Mouse (Mus musculus): ENCODE data around the gene BC147527.
"Not testable (repeated sequence)": the region's sequence is repeated elsewhere in the genome, so short reads cannot be mapped to it uniquely, and the experiment has no call there.

Gene BC147527

DNA sequence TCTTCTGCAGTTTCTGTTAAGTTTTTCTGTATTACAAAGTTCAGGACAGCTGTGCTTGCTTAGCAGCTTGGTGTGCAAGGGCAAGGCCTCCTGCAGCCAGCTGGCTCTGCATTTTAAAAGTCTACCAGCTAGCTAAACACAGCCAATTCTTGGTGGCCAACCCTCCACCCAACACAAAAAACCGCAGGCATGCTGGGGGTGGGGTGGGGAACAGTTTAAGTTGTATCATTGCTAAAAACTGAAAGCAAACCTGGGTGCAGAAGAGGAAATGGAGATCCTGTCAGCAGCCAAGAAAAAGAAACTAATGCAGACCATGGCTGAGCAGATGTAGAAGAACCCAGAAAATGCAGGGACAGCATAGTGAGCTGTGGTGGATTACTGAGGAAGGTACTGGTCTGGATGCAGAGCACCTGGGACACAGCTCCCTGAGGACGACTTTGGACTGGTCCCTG is at the start of gene BC147527:
TSS of gene BC147527 (plus strand) at position 402 of the 452 bp plus-strand sequence.
- no peak for DNase-seq (ENCODE audit: low spot score)

DNA sequence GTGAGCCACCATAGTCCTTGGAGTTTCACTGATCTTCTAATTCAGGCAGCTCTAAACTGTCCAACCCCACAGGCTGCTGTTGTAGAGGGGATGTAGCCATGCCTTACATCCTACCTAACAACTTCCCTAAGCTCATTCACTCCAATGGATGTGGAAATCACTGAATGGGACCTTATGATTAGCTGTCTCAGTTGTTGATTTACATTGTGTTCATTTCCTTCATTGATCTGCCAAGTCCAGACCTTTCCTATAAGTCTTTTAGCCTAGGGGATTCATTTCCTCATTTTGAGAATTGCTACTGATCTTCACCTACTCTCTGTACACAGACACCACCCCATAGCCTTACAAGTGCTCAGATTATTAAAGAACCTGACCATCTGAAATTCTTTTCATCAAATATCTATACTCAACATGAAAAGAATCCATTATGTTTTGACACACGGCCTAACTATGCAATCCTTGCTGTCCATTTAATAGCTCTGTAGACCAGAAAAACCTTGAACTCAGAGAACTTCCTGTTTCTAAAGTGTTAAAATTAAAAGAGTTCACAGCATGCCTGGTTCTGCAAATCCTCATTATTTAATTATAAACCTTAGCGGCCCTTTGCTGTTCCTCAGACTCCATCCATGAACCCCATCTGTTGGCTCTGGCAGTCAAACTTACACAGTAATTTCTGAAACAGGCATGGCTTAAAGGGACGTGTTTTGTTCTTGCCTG is 48.8 kb upstream of the BC147527 start:
- not testable (repeated sequence) for DNase-seq (ENCODE audit: low spot score)

DNA sequence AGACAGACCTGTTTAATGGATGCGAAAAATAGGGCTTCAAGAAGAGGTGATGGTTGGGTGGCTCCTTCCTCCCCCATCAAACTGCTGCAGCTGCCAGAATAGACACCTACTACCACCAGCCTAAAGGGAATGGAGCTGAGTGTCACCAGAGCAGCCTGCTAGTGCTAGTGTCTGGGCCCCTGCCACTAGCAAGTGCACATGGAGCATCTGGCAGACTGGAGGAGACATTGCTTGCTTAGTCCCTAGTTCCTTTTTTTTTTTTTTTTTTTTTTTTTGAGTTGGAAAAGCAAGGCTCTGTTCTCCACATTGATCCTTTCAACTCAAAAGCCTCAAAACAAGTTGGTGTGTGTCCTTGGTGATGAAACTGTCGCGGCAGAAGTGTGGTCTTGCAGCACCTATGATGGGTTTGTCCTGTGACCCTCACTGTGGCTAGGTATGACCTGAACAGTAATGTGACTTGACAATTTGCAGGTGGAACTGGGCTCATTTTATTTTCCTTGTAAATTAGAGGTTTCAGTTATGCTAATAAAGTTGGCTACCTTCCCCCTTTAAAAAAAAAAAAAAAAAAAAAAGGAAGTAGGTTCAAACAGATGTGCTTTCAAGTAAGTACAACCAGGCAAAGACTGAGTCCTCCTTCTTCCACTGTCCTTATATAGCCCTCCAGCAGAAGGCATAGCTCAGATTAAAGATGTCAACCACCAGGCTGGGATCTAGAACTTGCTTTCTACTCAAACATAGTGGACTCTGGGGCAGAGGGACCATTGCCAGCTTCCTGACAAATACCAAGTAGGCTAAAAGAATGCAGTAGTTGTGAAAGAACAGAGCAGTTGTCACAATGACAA is 41.2 kb upstream of the BC147527 start:
- not testable (repeated sequence) for DNase-seq (ENCODE audit: low spot score)

DNA sequence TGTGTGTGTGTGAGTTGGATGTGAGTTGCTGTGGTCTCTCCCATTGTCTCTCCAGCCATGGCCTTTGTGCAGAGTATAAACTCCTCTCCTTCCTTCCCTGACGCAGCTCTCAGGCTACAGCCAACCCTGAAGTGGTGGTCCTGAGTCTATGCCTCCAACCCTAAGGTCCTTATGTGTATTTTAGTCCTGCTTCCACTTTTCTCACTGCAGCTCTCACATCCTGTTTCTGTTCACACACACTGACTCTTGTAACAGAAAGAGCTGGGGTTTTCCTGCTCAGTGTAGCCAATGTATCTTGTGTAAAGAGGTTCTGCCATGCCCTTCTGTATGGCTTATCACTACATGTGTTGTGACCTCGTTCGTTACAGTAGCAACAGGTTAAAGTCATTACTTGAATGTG is 40.5 kb upstream of the BC147527 start:
- not testable (repeated sequence) for DNase-seq (ENCODE audit: low spot score)

DNA sequence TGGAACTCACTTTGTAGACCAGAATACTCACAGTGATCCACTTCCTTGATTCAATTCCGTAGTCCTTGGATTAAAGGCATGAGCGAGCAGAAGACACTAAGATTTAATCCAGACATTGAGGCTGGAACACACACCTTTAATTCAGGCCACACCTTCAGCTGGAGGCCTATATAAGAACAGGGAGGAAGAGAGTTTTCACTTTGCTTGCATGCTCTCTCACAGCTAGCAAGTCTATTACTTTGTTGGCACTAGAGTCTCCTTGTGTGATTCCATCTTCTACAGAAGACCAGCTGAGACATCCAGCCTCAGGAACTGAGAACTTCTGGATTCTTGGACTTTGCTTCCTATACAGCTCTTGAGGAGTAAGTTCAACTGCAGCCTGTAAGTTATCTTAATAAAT is 37.3 kb upstream of the BC147527 start, which contains the start of gene AF067061:
TSS of gene AF067061 (plus strand) at position 245 of the 400 bp plus-strand sequence.
- DNase-seq (ENCODE audit: low spot score) = not testable (repeated sequence)

DNA sequence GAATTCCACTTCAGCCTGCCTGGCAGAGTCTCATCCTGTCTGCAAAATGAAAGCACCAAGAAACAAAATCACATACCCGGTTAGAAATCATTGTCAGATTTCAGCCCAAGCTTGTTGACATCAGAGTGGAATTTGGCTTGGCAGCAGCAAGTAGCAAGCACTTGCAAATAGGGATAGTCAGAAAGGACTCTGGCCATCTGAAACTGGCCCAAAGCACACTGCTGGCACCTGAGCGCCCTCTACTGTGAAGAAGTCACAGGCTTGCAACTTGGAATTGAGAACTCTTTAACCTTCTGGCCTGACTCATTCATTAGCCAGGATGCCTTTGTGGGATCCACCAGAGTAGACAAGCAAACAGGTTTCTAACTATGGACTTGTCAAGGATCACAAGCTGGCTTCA is 22.4 kb upstream of the BC147527 start:
- DNase-seq (ENCODE audit: low spot score) = not testable (repeated sequence)

DNA sequence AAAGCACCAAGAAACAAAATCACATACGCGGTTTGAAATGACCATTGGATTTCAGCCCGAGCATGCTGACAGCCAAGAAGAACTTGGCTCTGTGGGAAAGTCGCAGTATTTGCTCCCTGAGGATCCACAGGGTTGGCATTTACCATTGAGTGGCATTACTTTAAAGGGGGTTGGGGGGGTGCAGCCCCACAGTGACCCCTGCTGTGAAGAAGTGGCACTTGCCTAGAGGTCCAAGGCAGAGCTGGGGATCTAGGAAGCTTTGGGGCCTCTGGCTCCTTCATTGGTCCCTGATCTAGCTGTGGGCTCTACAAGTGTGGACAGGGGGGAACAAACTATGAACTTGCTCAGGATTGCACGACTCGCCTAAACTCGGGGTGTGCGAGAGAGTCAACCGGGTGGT is 21.4 kb upstream of the BC147527 start:
- DNase-seq (ENCODE audit: low spot score) = no peak

DNA sequence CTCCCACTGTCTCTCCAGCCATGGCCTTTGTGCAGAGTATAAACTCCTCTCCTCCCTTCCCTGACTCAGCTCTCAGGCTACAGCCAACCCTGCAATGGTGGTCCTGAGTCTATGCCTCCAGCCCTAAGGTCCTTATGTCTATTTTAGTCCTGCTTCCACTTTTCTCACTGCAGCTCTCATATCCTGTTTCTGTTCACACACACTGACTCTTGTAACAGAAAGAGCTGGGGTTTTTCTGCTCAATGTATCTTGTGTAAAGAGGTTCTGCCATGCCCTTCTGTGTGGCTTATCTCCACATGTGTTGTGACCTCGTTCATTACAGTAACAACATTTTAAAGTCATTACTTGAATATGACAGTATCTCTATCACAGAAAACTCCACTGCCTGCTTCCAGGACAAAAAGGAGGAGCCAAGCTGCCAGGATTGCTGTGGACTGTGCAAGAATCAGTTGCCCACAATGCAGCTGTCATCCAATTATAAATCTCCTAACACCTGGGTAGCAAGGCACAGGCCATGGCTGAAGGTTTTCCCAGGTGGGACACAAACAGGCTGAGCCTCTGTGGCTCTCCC is 783 bp upstream of the BC147527 start:
- DNase-seq (ENCODE audit: low spot score) = no peak

DNA sequence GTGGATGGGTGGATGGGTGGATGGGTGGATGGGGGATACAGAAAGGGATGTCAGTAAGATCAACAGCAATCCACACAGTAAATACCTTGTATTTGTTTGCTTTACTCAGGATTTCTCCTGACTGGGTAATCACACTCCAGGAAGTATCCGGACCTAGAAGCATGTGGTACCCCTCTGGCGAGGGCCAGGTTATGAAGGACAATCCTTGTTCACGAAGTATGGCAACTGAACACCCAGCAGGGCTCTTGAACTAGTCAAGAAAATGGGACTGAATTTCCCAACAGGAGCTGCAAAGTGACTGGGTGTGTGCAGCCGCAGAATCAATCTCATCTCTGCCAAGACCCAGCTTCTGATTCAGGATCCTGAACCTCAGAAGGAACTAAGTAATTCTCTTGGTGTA is 661 bp downstream of the BC147527 start:
- DNase-seq (ENCODE audit: low spot score) = no peak

DNA sequence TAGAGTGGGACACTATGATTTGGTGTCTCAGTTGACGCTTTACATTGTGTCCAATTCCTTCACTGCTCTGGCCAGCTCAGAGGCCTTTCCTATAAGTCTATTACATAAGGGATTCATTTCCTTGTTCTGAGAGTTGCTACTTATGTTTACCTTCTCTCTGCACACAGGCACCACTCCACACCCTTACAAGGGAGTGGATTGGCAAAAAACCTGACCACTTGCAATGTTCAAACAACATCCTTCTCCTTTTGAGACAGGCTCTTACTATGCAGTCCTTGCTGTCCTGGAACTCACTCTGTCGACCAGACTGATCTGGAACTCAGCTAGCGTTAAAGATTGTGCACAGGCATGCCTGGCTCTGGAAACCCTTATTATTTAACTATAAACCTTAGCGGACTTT is 10.6 kb downstream of the BC147527 start:
- DNase-seq (ENCODE audit: low spot score) = no peak

DNA sequence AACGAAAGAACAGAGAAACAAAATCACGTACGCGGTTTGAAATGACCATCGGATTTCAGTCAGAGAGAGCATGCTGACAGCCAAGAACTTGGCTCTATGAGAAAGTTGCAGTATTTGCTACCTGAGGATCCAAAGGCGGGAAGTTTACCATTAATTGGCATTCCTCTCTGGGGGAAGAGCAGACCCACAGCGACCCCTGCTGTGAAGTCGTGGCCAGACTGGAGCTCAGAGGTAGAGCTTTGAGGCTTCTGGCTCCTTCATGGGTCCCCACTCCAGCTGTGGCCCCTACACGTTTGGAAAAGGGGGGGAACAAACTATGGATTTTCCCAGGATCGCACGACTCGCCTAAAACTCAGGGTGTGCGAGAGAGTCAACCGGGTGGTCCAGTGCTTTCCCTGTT is 13.4 kb downstream of the BC147527 start:
- DNase-seq (ENCODE audit: low spot score) = no peak

DNA sequence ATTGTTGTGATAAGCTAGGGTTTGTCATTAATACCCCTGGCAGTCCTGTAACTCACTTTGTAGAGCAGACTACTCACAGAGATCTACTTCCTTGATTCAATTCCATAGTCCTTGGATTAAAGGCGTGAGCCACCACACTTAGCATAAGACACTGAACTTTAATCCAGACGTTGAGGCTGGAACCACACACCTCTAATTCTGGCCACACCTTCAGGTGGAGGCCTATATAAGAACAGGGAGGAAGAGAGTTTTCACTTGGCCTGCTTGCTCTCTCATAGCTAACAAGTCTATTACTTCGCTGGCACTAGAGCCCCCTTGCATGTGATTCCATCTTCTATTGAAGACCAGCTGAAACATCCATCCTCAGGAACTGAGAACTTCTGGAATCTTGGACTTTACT is 16.4 kb downstream of the BC147527 start, which contains the start of gene Tcstv3:
TSS of gene Tcstv3 (plus strand) at position 301 of the 400 bp plus-strand sequence.
- DNase-seq (ENCODE audit: low spot score) = not testable (repeated sequence)

DNA sequence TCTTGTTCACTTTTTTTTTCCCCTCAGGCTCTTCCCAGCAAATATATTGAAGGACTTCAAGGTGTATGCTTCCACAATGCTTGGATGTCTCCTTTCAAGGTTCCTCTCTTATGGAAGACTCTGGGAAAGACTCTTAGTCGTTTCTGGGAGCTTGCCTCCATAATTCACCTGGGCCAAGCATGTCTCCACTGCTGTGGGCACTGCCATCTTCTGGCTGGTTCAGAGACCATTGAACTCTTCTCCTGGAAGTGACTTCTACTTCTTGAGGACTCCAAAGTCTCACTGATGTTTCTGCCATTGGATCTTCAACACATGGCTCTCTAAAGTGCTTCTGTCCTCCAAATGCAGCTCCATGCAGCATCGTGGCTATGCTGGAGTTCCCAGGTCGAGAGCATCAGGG is 20.0 kb downstream of the BC147527 start:
- DNase-seq (ENCODE audit: low spot score) = no peak

DNA sequence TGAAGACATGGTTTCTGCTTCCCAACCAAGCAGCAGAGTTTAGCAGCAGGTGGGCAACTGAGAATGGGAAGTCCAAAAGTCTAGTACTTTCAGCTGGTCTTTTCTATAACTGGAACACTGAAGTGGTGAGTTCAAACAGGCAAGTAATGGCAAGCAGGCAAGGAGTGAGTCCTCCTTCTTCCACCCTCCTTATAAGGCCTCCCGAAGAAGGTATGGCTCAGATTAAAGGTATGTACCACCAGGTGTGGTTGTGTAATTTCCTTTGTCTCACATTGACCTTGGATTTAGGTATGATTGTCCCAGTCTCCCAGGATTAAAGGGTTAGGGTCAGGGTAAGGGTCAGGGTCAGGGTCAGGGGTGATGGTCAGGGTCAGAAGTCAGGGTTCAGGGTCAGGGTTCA is 20.5 kb downstream of the BC147527 start:
- DNase-seq (ENCODE audit: low spot score) = no peak

Data from ovary, adult 18-20 months (tissue).